Mouse (Mus musculus) bone marrow, adult 2 months (tissue): ENCODE measurements around the gene Pwp2. TPM values are rescaled to one million over a fixed set of nuclear protein-coding genes. Genes with fewer than 3 reads are reported as not detected.

Source experiments
- H3K27ac ChIP-seq: fragments of 200-500 bp; 2 replicates; pipeline ENCODE4 v1.5.1; 2012; ENCODE audit warnings: low read depth, mild to moderate bottlenecking, control low read depth, inconsistent platforms, low read length; ENCODE audit not compliant: control insufficient read depth, poor library complexity, insufficient read depth
- H3K4me1 ChIP-seq: fragments of 200-500 bp; 2 replicates; pipeline ENCODE4 v1.6.1; 2011; ENCODE audit warnings: low read length; ENCODE audit not compliant: control insufficient read depth, insufficient read depth
- H3K4me3 ChIP-seq: fragments of 200-500 bp; replicated peaks from 2 replicates; pipeline ENCODE3; 2011; ENCODE audit warnings: mild to moderate bottlenecking, low read depth, low read length, control low read depth; ENCODE audit not compliant: control insufficient read depth
- CTCF ChIP-seq: fragments of 200-500 bp; IDR thresholded peaks from 2 replicates; pipeline ENCODE4 v1.5.1; 2011; ENCODE audit warnings: low read length, control low read depth; ENCODE audit not compliant: control insufficient read depth, insufficient read depth
- POLR2A ChIP-seq: fragments of 200-500 bp; IDR thresholded peaks from 2 replicates; pipeline ENCODE4 v1.6.1; 2011; ENCODE audit warnings: low read depth, mild to moderate bottlenecking, control low read depth, low read length, borderline replicate concordance; ENCODE audit not compliant: control insufficient read depth
- WGBS: fragments of 180-500 bp; shearing (Covaris S2); methylation state at CpG from one replicate; pipeline ENCODE4 v1.1.7; 2018; 5-methylcytosine and 5-hydroxymethylcytosine counted together
- polyA plus RNA-seq: library from polyadenylated mRNA; stranded (reverse); fragments of >200 nt; gene quantifications from 2 replicates; pipeline ENCODE4 v1.2.4, GENCODE M21; 2011; ENCODE audit warnings: low replicate concordance; ENCODE audit not compliant: missing spikeins, insufficient read depth, insufficient read length

The Pwp2 gene
- polyA plus RNA-seq, 1 experiment: 13.9 TPM

DNA sequence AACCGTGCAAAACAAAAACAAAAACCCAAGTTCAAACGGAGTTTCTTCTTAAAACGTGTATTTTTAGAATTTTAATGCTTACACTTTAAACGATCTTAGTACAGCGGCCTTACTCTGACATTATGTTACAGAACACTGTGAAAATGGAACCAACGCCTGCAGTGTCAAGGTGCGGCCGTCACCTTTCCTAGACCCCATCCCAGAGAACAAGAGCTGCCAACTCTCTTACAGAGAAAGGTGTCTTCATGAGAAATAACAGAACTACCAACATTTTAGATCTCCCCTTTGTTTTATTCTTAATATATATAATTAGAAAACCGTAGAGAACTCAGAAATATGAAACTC, 404 bp upstream of the Pwp2 start:
- H3K4me3 ChIP-seq: peak overlapping the region; percentile 63
- peaks cover 4% of the 10 kb centered on the region for H3K4me1 ChIP-seq
- 4% methylated on average over 9 of the region's 9 CpGs for WGBS
- TF ChIP-seq CTCF (no peak), POLR2A (no peak)
- peak overlapping the region; percentile 32 for H3K27ac ChIP-seq

DNA sequence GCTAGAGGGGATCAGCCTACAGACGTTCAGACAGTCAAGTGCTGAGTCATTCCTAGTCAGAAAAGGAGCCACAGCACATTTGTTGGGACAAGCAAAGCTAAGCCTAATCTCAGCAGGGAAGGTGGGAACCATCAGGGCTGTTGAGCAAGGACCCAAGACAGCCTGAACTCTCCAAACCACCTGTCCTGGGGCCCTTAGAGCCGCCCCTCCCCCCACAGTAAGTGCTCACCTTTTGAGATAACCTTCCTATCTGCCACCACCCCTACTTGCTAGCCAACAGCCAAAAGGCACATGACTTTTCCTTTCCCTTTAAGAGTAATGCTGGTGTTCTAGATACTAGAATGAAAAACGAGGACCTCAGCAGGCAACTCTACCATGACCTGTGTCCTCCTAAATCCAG, 1.4 kb downstream of the Pwp2 start:
- Histone ChIP-seq H3K4me1 (peaks cover 4% of the 10 kb centered on the region), H3K27ac (no peak overlapping the region), H3K4me3 (no peak overlapping the region)
- 53% methylated on average over 3 of the region's 3 CpGs for WGBS
- TF ChIP-seq POLR2A: no peak
- TF ChIP-seq CTCF: no peak

DNA sequence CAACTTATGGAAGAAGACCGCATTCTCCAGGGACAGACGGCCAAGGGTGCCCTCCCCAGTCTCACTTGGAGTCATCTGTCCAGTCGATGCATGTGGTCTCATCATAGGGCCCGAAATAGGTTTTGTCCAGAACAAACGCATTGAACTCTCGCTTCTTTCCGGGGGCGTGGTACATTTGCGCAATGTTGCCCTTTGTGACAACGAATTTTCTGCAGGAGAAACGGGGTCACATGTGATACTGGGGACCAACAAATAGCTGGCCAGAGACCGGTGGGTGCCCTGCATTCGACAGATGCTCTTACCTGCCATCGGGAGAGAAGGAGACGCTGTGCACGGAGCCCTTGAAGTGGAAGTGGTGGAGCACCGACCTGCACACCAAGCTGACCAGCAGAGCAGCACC, 2.6 kb downstream of the Pwp2 start:
- WGBS: 90% methylated on average over 17 of the region's 17 CpGs
- H3K4me1 ChIP-seq: peaks cover 4% of the 10 kb centered on the region
- no peak overlapping the region for H3K4me3 ChIP-seq
- H3K27ac ChIP-seq: no peak overlapping the region
- no peak for TF ChIP-seq CTCF
- TF ChIP-seq POLR2A: no peak

DNA sequence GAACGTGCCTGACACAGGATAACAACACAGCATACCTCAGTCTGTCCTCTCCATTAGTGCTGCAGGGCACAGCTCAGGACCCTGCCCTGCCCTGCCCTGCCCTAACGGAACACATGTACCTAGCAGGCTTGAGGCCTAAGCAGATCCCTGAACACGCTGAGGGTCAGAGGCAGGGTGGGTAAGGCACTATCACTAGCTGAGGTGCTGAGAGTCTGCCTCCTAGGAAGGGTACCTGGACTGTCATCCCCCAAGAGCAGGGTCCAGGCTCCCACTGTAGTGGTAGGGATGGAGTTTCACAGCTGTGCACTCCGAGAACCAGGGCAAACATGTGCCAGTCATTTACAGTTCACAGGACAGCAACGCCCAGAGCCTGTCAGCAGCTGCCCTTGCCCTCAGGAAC, 10.5 kb downstream of the Pwp2 start:
- 92% methylated on average over 5 of the region's 5 CpGs for WGBS
- TF ChIP-seq CTCF (no peak), POLR2A (no peak)
- no peaks in the 10 kb centered on the region for H3K4me1 ChIP-seq
- H3K27ac ChIP-seq: no peak overlapping the region
- no peak overlapping the region for H3K4me3 ChIP-seq

DNA sequence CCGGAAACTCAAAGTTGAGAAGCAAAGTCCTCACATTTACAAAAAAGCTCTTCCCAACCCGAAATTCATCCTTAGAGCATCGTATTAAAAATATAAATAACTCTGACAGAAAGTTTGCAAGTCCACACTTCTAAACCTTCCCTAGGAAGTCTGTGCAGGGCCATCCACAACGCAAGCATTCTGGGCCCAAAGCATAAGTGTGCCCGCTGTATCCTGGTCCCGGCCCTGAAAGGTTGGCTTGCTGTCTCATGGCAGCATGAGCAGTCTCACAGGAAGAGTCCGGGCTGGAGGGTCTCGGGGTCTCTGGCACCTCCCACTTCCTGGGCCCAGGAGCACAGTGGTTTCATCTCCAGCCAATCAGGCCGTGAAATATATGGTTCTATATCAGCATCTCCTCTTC, 13.4 kb downstream of the Pwp2 start:
- Histone ChIP-seq H3K4me1 (no peaks in the 10 kb centered on the region; the same call in 1 of the 2 replicates), H3K4me3 (no peak overlapping the region), H3K27ac (no peak overlapping the region)
- WGBS: 87% methylated on average over 9 of the region's 9 CpGs
- TF ChIP-seq POLR2A (no peak), CTCF (no peak)

DNA sequence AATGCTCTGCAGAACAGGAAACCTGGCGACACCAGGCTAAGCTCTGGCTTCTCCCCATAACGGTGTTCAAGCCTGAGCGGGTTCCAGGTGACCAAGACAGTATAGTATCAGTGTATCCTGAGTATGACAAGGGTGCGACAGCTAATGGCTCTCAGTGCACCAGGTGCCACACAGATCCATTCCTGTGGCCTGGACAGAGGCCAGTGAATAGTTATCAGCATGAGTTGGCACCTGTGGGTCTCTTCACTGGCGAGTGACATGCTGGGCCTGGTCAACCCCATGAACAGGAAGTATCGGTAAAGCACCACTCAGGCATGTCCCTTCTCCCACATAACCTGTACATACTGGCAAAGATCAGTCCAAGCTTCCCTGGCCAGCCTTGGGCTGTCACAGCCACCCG, 13.9 kb downstream of the Pwp2 start:
- Histone ChIP-seq H3K4me3 (no peak overlapping the region), H3K4me1 (no peaks in the 10 kb centered on the region; the same call in 1 of the 2 replicates), H3K27ac (no peak overlapping the region)
- WGBS: 78% methylated on average over 7 of the region's 7 CpGs
- no peak for TF ChIP-seq CTCF
- TF ChIP-seq POLR2A: no peak

DNA sequence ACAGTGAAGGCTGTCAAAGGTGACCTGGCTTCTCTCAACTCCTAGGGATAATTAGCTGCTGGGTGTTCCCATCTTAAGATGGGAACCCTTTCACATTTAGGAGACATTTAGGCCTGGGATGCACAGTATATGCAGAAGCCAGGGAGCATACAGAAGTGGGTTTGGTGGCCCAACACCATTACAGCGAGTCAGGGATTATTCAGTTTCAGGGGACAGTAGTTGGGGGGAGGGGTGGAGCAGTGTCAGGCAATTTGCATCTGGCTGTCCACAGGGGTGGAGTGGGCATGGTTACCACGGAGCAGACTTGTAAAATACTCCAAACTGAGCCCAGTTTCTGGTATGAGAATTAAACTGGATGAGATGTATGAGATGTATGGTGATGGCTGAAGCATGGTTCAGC, 14.5 kb downstream of the Pwp2 start:
- H3K27ac ChIP-seq: no peak overlapping the region
- no peaks in the 10 kb centered on the region; the same call in 1 of the 2 replicates for H3K4me1 ChIP-seq
- WGBS: 70% methylated on average over 2 of the region's 2 CpGs
- no peak overlapping the region for H3K4me3 ChIP-seq
- no peak for TF ChIP-seq POLR2A
- TF ChIP-seq CTCF: no peak

DNA sequence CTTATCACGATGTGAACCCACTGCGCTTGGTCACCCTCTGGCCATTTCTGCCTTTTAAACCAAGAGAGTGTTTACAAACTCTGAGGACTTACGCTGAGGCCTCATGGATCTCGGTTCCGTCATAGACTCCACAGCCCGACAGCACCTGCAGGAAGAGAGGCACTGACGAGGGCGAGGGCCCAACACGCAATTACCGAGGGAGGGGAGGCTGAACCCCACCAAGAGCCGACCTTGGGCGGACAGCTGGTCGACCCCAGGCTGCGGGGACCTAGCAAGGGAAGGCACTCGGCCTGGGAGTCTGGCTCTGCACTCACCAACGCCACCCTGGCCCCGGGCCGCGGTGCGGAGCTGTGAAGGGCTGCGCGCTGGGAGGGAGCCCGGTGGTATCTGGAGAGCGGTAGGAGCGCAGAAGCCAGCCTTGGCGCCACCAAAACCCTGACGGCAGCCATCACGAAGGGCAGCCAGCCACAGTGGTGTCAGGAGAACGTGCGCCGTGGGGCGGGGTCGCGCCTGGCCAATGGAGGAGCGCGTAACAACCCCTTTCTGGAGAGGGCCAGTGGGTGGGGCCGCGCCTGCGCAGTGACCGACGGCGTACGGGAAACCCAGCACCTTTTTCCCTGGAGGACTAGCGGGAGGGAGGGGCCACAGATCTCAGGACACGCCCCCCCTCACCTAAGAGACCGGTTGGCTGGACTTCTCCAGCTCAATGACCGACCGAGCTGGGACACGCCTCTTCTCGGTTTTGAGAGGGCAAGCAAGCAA, 15.5 kb downstream of the Pwp2 start, which contains the start of gene D10Jhu81e:
Gene D10Jhu81e (minus strand): TSS at position 502 of the 762 bp plus-strand sequence.
- WGBS: 1% methylated on average over 50 of the region's 50 CpGs
- peak; percentile 85; the same call in 1 of the 2 replicates for TF ChIP-seq POLR2A
- peak; percentile 8; the same call in 1 of the 2 replicates for TF ChIP-seq CTCF
- H3K4me3 ChIP-seq: peak within 1 kb of the TSS; percentile 77
- peak within 1 kb of the TSS; percentile 55 for H3K27ac ChIP-seq
- H3K4me1 ChIP-seq: no peaks in the 10 kb centered on the region; the same call in 1 of the 2 replicates

DNA sequence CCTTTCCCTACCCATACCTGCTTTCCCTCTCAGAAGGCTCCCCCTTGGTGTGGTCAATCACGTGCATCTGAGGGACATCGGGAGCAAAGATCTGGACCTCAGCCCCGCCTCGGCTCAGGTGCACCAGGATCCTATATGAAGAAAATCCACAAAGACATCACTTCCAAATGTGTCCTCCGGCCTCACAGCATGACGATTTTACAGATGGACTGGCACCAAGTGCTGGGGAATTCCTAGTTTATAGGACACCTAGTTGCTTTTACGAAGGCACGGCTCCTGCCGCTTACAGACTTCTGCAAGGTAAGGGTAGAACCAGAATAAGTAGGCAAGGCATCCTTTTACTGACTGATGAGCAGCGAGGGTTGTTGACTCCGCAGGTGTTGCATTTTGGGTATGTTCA, 16.2 kb downstream of the Pwp2 start:
- Histone ChIP-seq H3K27ac (no peak overlapping the region), H3K4me1 (no peaks in the 10 kb centered on the region; the same call in 1 of the 2 replicates), H3K4me3 (peak overlapping the region; percentile 77)
- 82% methylated on average over 11 of the region's 11 CpGs for WGBS
- TF ChIP-seq CTCF (no peak), POLR2A (no peak)
